Mouse (Mus musculus): ENCODE results near the gene Col26a1. TPM values are rescaled to one million over a fixed set of nuclear protein-coding genes. Genes with fewer than 3 reads are reported as not detected.

Gene Col26a1
- total RNA-seq, 2 experiments from 2014 or later = not detected

- ATAC-seq (replicated peaks; ENCODE audit: low FRiP score, low TSS enrichment, poor library complexity, severe bottlenecking) = no peak
Observed at GRCm38 (mm10) chr5:136704151-136704550, 178.9 kb downstream of the Col26a1 start.

- peak; percentile 60; the same call in 1 of the 2 replicates for ATAC-seq (replicated peaks; ENCODE audit: low FRiP score, low TSS enrichment, poor library complexity, severe bottlenecking)
Observed at GRCm38 (mm10) chr5:136703751-136704150, 179.3 kb downstream of the Col26a1 start.

GRCm38 (mm10) chr5:136702159-136702725 is 180.8 kb downstream of the Col26a1 start:
- no peak for ATAC-seq (replicated peaks; ENCODE audit: low FRiP score, low TSS enrichment, poor library complexity, severe bottlenecking)

GRCm38 (mm10) chr5:136697618-136698017 is 185.4 kb downstream of the Col26a1 start:
- ATAC-seq (replicated peaks; ENCODE audit: low FRiP score, low TSS enrichment, poor library complexity, severe bottlenecking) = no peak

GRCm38 (mm10) chr5:136696516-136696915 is 186.5 kb downstream of the Col26a1 start:
- ATAC-seq (replicated peaks; ENCODE audit: low FRiP score, low TSS enrichment, poor library complexity, severe bottlenecking) = no peak

- ATAC-seq (replicated peaks; ENCODE audit: low FRiP score, low TSS enrichment, poor library complexity, severe bottlenecking) = no peak
Observed at GRCm38 (mm10) chr5:136694976-136695375, 188.0 kb downstream of the Col26a1 start.

GRCm38 (mm10) chr5:136693418-136693817 is 189.6 kb downstream of the Col26a1 start:
- no peak for ATAC-seq (replicated peaks; ENCODE audit: low FRiP score, low TSS enrichment, poor library complexity, severe bottlenecking)

GRCm38 (mm10) chr5:136692784-136693183 is 190.2 kb downstream of the Col26a1 start, which contains the start of gene Myl10:
TSS of gene Myl10 (plus strand) at chr5:136693146.
- ATAC-seq (replicated peaks; ENCODE audit: low FRiP score, low TSS enrichment, poor library complexity, severe bottlenecking) = no peak

Other genes starting within 250 kb of the Col26a1 start
- 0.50 TPM in 1 of 2 replicates, not detected in the other for gene Myl10, start 190.1 kb downstream of the Col26a1 start, total RNA-seq (2014; fragmentation: Nextera tagmentation)
- not detected in 2 replicates for gene Myl10, start 190.1 kb downstream of the Col26a1 start, total RNA-seq (2017)
- 12.1 and 17.4 TPM in 2 replicates for gene Ift22, start 24.9 kb upstream of the Col26a1 start, total RNA-seq (2014; fragmentation: Nextera tagmentation)
- 1.5 and 5.4 TPM in 2 replicates for gene Ift22, start 24.9 kb upstream of the Col26a1 start, total RNA-seq (2017)
- 160 and 187 TPM in 2 replicates for gene Fis1, start 70.1 kb upstream of the Col26a1 start, total RNA-seq (2014; fragmentation: Nextera tagmentation)
- 61.1 and 71.8 TPM in 2 replicates for gene Fis1, start 70.1 kb upstream of the Col26a1 start, total RNA-seq (2017)
- gene Cldn15, start 83.4 kb upstream of the Col26a1 start, total RNA-seq (2014; fragmentation: Nextera tagmentation) = 0.13 TPM in 1 of 2 replicates, not detected in the other
- not detected in 2 replicates for gene Cldn15, start 83.4 kb upstream of the Col26a1 start, total RNA-seq (2017)
- 19.8 and 22.1 TPM in 2 replicates for gene Plod3, start 103.8 kb upstream of the Col26a1 start, total RNA-seq (2014; fragmentation: Nextera tagmentation)
- gene Plod3, start 103.8 kb upstream of the Col26a1 start, total RNA-seq (2017) = 19.0 and 22.1 TPM in 2 replicates
- 67.3 and 75.0 TPM in 2 replicates for gene Znhit1, start 104.8 kb upstream of the Col26a1 start, total RNA-seq (2014; fragmentation: Nextera tagmentation)
- 18.8 and 21.6 TPM in 2 replicates for gene Znhit1, start 104.8 kb upstream of the Col26a1 start, total RNA-seq (2017)
- not detected in 2 replicates for gene Vgf, start 143.2 kb upstream of the Col26a1 start, total RNA-seq (2014; fragmentation: Nextera tagmentation)
- 0.27 and 0.47 TPM in 2 replicates for gene Vgf, start 143.2 kb upstream of the Col26a1 start, total RNA-seq (2017)
- 52.2 and 78.7 TPM in 2 replicates for gene Ap1s1, start 162.9 kb upstream of the Col26a1 start, total RNA-seq (2014; fragmentation: Nextera tagmentation)
- gene Ap1s1, start 162.9 kb upstream of the Col26a1 start, total RNA-seq (2017) = 46.5 and 50.2 TPM in 2 replicates
- 0.72 TPM in 1 of 2 replicates, not detected in the other for gene Serpine1, start 189.1 kb upstream of the Col26a1 start, total RNA-seq (2014; fragmentation: Nextera tagmentation)
- gene Serpine1, start 189.1 kb upstream of the Col26a1 start, total RNA-seq (2017) = 0.94 TPM in 1 of 2 replicates, not detected in the other
- gene Trim56, start 233.0 kb upstream of the Col26a1 start, total RNA-seq (2014; fragmentation: Nextera tagmentation) = 23.7 and 28.2 TPM in 2 replicates
- gene Trim56, start 233.0 kb upstream of the Col26a1 start, total RNA-seq (2017) = 20.8 and 29.0 TPM in 2 replicates